Mouse (Mus musculus) lung, embryonic 14.5 days (tissue): ENCODE measurements around the gene Magi3. TPM values are rescaled to one million over a fixed set of nuclear protein-coding genes. Genes with fewer than 3 reads are reported as not detected.

Experiments used
- ATAC-seq: fragments of 200-750 bp; cut with Nextera tagmentation; 2 replicates; pipeline ENCODE4 v1.8.0; 2017; ENCODE audit warnings: mild to moderate bottlenecking, moderate TSS enrichment, moderate library complexity; ENCODE audit not compliant: insufficient read depth
- DNase-seq: peaks from one replicate; pipeline ENCODE4 v3.0.0-alpha.2; 2015
- H3K27ac ChIP-seq: fragments of 300-500 bp; sonication (generic); 2 replicates; pipeline ENCODE4 v1.5.1; 2014; ENCODE audit warnings: low read depth, mild to moderate bottlenecking, moderate library complexity
- H3K27me3 ChIP-seq: fragments of 300-500 bp; sonication (generic); 2 replicates; pipeline ENCODE4 v1.6.1; 2014; ENCODE audit warnings: low read length, control low read depth; ENCODE audit not compliant: insufficient read depth
- H3K36me3 ChIP-seq: fragments of 300-500 bp; sonication (generic); 2 replicates; pipeline ENCODE4 v1.6.1; 2014; ENCODE audit warnings: control low read depth; ENCODE audit not compliant: insufficient read depth
- H3K4me1 ChIP-seq: fragments of 300-500 bp; sonication (generic); 2 replicates; pipeline ENCODE4 v1.6.1; 2014; ENCODE audit warnings: antibody characterized with exemption, control low read depth; ENCODE audit not compliant: insufficient read depth
- H3K4me2 ChIP-seq: fragments of 300-500 bp; sonication (generic); 2 replicates; pipeline ENCODE4 v1.6.1; 2014; ENCODE audit warnings: mild to moderate bottlenecking
- H3K4me3 ChIP-seq: fragments of 300-500 bp; sonication (generic); 2 replicates; pipeline ENCODE4 v1.5.1; 2014; ENCODE audit warnings: low read depth, low read length
- H3K9ac ChIP-seq: fragments of 300-500 bp; sonication (generic); 2 replicates; pipeline ENCODE4 v1.6.1; 2014
- H3K9me3 ChIP-seq: fragments of 300-500 bp; sonication (generic); 2 replicates; pipeline ENCODE4 v1.6.1; 2016; ENCODE audit warnings: low read depth, low read length, control low read depth
- CTCF ChIP-seq: IDR thresholded peaks from 2 replicates; pipeline ENCODE4 v1.5.1; 2016; ENCODE audit warnings: antibody characterized with exemption, low read depth
- WGBS: fragments of 180-500 bp; shearing (Covaris S2); extraction: QIAGEN DNeasy Blood & Tissue Kit; methylation state at CpG from one replicate; pipeline ENCODE4 v1.1.7; 2014; 5-methylcytosine and 5-hydroxymethylcytosine counted together
- polyA plus RNA-seq: library from polyadenylated mRNA; unstranded; fragments of >200 nt; fragmentation: Nextera tagmentation; extraction: Ambion mirVana; gene quantifications from 2 replicates; pipeline ENCODE4 v1.2.1, GENCODE M21; 2014

Magi3 gene
- polyA plus RNA-seq, 1 experiment from 2014 or later, result 9.6 TPM

- no peak for TF ChIP-seq CTCF
- peak; percentile 70 for DNase-seq
- Histone ChIP-seq H3K36me3 (no peaks in the 10 kb centered on the region), H3K9ac (no peak overlapping the region), H3K4me2 (no peak overlapping the region), H3K4me3 (no peak overlapping the region), H3K9me3 (no peaks in the 10 kb centered on the region), H3K27me3 (no peaks in the 10 kb centered on the region), H3K4me1 (peaks cover 4% of the 10 kb centered on the region), H3K27ac (peak overlapping the region; percentile 36; the same call in 1 of the 2 replicates)
- 44% methylated on average over 7 of the region's 7 CpGs for WGBS
- no peak; the same call in 1 of the 2 replicates for ATAC-seq
Measured at GRCm38 (mm10) chr3:104233366-104234312, 13.5 kb upstream of the Magi3 start.

GRCm38 (mm10) chr3:104227438-104228111, 7.4 kb upstream of the Magi3 start:
- ATAC-seq (peak; percentile 31; the same call in 1 of the 2 replicates), DNase-seq (peak; percentile 13)
- Histone ChIP-seq H3K27ac (no peak overlapping the region), H3K9me3 (no peaks in the 10 kb centered on the region), H3K27me3 (no peaks in the 10 kb centered on the region), H3K4me1 (no peaks in the 10 kb centered on the region), H3K4me2 (no peak overlapping the region), H3K36me3 (no peaks in the 10 kb centered on the region), H3K9ac (no peak overlapping the region), H3K4me3 (no peak overlapping the region)
- TF ChIP-seq CTCF, result no peak
- WGBS, result 36% methylated on average over 5 of the region's 5 CpGs

DNA sequence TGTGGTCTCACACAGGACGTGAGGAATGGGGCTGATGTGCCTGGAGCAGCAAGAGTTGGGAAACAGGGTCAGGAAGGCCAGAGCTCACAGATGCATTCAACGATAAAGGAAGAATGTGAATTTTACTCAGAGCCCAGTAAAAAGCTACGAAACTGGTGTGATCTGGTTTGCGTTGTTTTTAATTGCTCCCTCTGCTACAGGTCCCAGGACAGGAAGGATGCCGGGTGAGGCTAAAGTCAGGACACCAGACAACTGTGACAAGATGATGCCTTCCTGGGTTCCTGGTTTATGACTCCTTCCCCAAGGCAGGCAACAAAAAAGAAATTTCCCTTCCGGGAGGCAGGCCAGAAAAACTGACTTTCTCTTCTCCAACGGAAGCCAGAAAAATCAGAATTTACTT, 6.6 kb upstream of the Magi3 start:
- H3K4me2 ChIP-seq, result no peak overlapping the region
- H3K36me3 ChIP-seq, result no peaks in the 10 kb centered on the region
- DNase-seq (no peak), ATAC-seq (no peak)
- H3K27ac ChIP-seq, result no peak overlapping the region
- TF ChIP-seq CTCF, result no peak
- 32% methylated on average over 7 of the region's 7 CpGs for WGBS
- no peaks in the 10 kb centered on the region for H3K9me3 ChIP-seq
- H3K27me3 ChIP-seq, result no peaks in the 10 kb centered on the region
- no peaks in the 10 kb centered on the region for H3K4me1 ChIP-seq
- no peak overlapping the region for H3K4me3 ChIP-seq
- H3K9ac ChIP-seq, result no peak overlapping the region

- TF ChIP-seq CTCF, result no peak
- peak overlapping the region; percentile 82 for H3K4me2 ChIP-seq
- H3K27me3 ChIP-seq, result no peaks in the 10 kb centered on the region
- peak overlapping the region; percentile 47; the same call in 1 of the 2 replicates for H3K9ac ChIP-seq
- WGBS, result 2% methylated on average over 11 of the region's 11 CpGs
- H3K36me3 ChIP-seq, result no peaks in the 10 kb centered on the region
- peak overlapping the region; percentile 79 for H3K27ac ChIP-seq
- DNase-seq (peak; percentile 28), ATAC-seq (no peak)
- no peaks in the 10 kb centered on the region for H3K9me3 ChIP-seq
- peak overlapping the region; percentile 78 for H3K4me3 ChIP-seq
- no peaks in the 10 kb centered on the region for H3K4me1 ChIP-seq
Measured at GRCm38 (mm10) chr3:104221156-104221555, 982 bp upstream of the Magi3 start.

DNA sequence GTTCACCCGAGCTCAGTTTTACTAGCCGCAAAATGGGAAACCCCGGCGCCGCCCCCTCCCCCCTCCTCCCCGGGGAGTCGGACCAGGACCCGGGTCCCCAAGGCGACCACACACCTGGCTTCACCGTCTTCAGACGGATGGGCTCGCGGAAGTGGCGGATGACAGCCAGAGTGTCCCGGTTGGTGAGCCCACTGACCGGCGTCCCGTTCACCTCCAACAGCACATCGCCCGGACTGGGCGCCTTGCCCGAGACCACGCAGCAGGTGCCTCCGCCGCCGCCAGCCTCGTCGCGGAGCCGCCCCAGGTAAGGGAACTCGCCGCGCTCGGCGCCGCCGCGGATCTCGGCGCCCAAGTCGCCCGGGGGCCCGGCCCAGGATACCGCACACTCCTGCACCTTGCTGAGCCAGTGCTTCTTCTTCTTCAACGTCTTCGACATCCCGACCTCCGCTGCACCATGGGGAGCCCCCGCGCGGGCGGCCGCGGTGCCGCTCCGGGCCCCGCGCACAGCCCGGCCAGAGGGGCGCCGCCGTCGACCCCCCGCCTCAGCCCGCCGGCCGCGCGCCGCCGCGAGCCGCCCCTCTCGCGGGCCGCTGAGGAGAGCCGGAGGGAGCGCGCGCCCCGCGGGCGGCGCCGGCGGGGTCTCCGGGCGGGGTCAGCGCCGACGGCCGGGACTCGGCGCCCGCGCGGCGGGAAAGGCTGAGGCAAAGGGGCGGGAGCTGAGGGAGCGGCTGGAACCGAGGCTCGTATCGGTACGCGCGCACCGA, 461 bp downstream of the Magi3 start:
- Histone ChIP-seq H3K4me1 (no peaks in the 10 kb centered on the region), H3K36me3 (no peaks in the 10 kb centered on the region), H3K9me3 (no peaks in the 10 kb centered on the region), H3K4me3 (peak overlapping the region; percentile 78), H3K27ac (peak overlapping the region; percentile 97), H3K9ac (peak overlapping the region; percentile 79), H3K27me3 (no peaks in the 10 kb centered on the region), H3K4me2 (peak overlapping the region; percentile 82)
- ATAC-seq (no peak; the same call in none of the 2 replicates), DNase-seq (peak; percentile 39)
- TF ChIP-seq CTCF, result no peak
- WGBS, result under 1% methylated on average over 83 of the region's 107 CpGs

DNA sequence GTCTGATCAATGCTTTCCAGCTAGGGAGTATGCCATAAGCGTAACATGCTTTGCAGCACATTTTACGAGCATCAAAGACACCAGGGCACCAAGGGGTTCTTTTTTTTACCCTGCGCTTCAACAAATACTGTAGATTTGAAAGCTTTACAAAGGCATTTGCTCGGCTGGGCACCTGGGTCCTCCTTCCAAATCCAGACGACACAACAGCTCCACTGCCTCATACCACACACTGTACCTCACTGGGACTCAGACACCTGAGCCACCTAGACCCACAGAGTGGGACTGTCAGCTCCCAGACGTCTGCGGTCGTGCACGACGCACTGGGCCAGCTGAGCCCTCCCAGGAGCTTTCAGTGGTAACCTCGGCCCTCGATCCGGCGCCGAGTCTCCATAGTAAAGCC, 1.2 kb downstream of the Magi3 start:
- H3K9me3 ChIP-seq, result no peaks in the 10 kb centered on the region
- WGBS, result 2% methylated on average over 15 of the region's 15 CpGs
- ATAC-seq, result no peak
- no peak overlapping the region for H3K27ac ChIP-seq
- H3K4me3 ChIP-seq, result peak overlapping the region; percentile 78
- no peaks in the 10 kb centered on the region for H3K27me3 ChIP-seq
- no peak for TF ChIP-seq CTCF
- DNase-seq, result peak; percentile 45
- peak overlapping the region; percentile 82 for H3K4me2 ChIP-seq
- H3K4me1 ChIP-seq, result no peaks in the 10 kb centered on the region
- peak overlapping the region; percentile 79 for H3K9ac ChIP-seq
- H3K36me3 ChIP-seq, result no peaks in the 10 kb centered on the region

DNA sequence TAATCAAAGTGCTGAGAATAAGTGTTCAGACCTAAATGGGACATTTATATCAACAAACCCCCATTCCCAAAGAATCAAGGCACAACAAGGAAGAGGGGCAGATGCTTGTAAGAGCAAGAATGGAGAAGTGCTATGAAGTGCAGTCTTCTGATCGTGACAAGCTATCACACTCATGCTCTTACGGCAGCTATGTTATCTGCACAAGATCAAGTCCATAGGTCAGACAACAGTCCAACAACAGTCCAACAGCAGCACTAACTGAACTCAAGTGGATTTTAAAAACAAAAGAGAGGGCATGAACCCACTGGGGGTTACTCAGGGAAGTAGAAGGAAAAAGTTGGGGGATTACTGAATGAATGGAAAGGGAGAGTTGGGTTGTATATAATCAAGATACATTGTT, 30.4 kb downstream of the Magi3 start:
- Histone ChIP-seq H3K27ac (no peak overlapping the region), H3K36me3 (no peaks in the 10 kb centered on the region), H3K9ac (no peak overlapping the region), H3K27me3 (no peaks in the 10 kb centered on the region), H3K4me3 (no peak overlapping the region), H3K4me1 (no peaks in the 10 kb centered on the region), H3K9me3 (no peaks in the 10 kb centered on the region), H3K4me2 (no peak overlapping the region)
- DNase-seq (no peak), ATAC-seq (no peak)
- WGBS, result 37% methylated on average over 2 of the region's 2 CpGs
- no peak for TF ChIP-seq CTCF
